Mouse (Mus musculus): ENCODE measurements at regions not wholly inside any gene's neighbourhood (a gene's known extent, or its start where the extent isn't known, plus 50 kb on each side); places are given as distances from the start of the nearest gene placed in this dataset.

GRCm38 (mm10) chr7:125262672-125263365, 181.7 kb upstream of the Kdm8 start:
- DNase-seq (ENCODE audit: low read depth) = no peak

DNA sequence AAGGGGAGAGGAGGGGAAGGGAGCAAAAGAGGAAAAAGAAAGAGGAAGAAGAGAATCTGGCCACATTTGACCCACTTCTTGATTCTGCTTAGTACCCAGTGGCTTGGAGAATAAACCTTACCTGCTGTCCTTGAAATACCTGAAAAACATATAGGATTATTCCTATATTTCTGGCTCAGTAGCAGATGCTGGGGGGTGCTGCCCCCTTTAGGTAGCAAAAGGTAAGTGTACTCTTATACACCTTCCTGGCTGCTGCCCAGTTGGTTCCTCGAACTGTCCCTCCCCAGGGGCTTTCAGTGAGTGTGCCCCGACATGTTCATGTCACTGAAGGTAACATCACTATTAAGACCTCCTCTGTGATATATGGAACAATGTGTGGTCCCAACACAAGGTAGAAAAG, 180.7 kb upstream of the Kdm8 start:
- no peak for DNase-seq (ENCODE audit: low read depth)

DNA sequence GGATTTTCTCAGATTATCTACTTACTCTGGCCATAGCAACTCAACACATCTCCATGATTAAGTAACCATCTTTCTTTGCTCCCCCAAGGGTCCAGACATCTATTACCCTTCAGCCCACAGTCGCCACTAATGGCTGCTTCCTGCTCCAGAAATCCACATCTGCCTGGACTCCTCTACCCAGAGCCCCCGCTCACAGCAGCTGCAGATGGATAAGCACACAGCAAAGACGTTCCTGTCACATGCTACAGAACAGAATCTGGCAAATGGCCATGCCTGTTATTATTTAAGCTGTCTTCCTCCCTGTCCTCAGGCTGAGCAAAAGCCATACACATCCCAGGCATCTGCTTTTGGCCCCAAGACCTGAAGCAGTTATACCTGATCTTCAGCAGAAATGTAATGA, 173.8 kb upstream of the Kdm8 start:
- DNase-seq (ENCODE audit: low read depth) = no peak

GRCm38 (mm10) chr7:125271356-125271755, 173.1 kb upstream of the Kdm8 start:
- DNase-seq (ENCODE audit: low read depth) = no peak

DNA sequence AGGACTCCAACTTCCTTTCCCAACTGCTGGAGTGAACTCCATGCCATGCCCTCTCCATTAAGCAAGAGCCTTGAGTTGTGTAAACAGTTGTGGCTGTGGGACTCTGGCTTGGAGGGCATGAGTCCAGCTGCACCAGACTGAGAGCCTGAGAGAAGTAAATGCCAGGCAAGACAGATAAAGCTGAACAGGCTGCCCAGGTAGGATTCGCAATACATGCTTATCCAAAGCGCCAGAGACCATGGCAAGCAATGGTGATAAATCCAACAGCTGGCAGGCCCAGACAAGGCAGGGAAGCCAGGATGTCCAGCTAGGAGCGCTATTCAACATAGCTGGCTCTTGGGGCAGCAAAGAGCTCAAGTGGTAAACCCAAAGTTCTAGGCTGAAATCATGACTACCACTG, 163.1 kb upstream of the Kdm8 start:
- no peak for DNase-seq (ENCODE audit: low read depth)

DNA sequence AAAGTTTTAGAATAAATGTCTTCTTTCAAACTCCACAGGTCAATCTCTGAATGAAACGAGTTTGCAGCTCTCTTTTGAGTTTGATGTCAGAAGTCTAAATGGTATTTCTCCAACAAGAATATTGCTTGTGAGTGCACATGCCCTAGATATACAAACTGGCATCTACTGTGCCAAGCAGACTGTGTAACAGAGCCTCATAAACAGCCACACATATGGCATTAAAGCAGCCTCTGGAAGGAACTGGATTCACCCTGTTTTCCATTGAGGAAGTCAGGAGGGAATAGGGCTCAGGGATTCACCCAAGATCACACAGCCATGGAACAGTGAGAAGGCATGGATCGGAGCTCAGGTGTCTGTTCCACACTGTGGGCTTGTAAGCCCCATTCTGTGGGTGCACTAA, 149.2 kb upstream of the Kdm8 start:
- DNase-seq (ENCODE audit: low read depth) = no peak

DNA sequence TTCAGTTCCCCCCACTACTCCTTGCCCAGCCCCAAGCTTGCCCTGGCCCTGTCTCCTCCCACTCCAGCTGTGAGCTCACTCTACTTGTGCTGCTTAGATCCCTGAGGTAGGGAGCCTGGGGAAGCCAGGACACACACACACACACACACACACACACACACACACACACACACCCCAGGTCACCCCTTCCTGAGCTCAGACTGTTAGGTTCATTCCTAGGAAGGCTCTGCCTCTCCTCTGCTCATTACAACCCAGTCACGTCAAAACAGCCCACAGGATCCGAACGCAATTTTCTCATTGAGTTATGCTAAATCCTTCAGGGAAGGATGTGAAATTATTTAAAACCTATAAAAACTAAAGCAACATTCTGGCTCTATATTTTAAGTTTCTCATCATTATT, 136.0 kb upstream of the Kdm8 start:
- no peak for DNase-seq (ENCODE audit: low read depth)

DNA sequence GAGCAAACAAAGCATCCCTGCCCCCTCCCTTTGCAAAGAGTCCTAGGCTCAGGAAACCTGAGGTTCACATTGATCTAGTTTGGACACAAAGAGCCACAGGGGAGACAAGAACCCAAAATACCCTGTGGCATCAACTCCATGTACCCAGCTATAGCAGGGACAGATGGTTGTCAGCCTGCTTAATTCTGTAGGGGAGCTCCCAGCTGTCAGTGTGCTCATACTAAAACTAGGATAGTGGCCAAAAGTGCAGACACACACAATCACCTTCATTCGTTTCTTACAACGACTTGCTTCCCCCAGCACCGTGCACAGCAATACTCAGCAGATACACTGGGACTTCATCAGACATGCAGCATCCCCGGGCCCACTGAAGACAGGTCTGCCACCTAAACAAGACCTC, 133.5 kb upstream of the Kdm8 start:
- DNase-seq (ENCODE audit: low read depth) = no peak

- no peak for DNase-seq (ENCODE audit: low read depth)
Observed at GRCm38 (mm10) chr7:125313604-125314003, 130.9 kb upstream of the Kdm8 start.

DNA sequence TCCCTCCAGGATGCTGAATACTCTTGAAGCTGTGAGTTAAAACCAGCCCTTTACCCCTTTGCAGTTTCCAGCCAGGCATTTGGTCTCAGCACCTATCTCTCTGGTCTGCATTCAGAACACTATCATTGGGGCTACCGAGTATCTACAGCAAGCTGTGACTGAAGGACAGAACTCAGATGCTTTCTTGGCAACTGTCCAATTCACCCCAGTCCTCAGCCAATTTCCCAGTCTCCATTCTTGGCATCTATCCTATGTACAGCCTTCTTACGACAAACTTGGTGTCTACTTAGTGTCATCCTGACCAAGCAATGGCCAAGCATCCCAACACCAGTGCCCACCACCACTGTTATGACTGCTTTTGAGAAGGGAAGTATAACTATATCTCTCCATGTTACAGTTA, 109.7 kb upstream of the Kdm8 start:
- DNase-seq (ENCODE audit: low read depth) = no peak

- no peak for DNase-seq (ENCODE audit: low read depth)
Observed at GRCm38 (mm10) chr7:125335586-125336165, 108.8 kb upstream of the Kdm8 start.

DNA sequence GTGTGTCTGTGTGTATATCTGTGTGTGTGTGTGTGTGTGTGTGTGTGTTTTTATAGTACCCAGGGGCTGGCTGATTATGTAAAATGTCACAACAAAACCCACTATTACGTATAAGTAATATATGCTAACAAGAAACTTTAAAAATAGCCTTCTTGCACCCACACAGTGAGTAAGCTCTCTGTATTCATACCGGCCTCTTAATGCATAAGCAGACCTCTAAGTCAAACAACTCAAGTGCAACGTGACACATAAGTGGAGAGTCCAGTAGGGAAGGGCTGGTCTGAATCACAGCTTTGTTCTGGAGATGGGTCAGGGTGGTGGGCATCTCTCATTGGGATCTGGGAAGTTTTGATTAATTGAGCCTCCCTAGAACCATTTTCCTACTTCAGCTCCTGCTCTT, 107.7 kb upstream of the Kdm8 start:
- no peak for DNase-seq (ENCODE audit: low read depth)

GRCm38 (mm10) chr7:125338177-125338751, 106.2 kb upstream of the Kdm8 start:
- no peak for DNase-seq (ENCODE audit: low read depth)

- DNase-seq (ENCODE audit: low read depth) = no peak
Observed at GRCm38 (mm10) chr7:125340326-125340905, 104.1 kb upstream of the Kdm8 start.

- DNase-seq (ENCODE audit: low read depth) = no peak
Observed at GRCm38 (mm10) chr7:125349606-125350005, 94.9 kb upstream of the Kdm8 start.

DNA sequence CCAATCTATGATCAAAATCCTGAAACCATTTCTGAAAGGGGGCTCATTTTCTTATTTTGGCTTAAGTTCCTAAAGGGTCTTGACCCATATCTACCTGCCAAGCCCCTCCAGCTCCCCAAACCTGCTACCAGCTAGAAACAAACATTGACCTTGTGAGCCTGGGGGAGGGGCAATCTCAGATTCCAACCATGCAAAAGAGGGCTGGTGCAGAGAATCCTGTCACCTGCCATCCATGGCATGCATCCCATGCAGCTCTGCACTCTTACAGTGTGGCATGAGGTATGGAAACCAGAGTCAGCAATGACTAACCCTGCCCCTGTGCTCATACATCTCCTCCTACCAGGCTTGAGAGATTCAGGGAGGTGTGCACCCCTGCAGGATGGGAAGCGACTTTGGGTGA, 90.3 kb upstream of the Kdm8 start:
- DNase-seq (ENCODE audit: low read depth) = no peak

DNA sequence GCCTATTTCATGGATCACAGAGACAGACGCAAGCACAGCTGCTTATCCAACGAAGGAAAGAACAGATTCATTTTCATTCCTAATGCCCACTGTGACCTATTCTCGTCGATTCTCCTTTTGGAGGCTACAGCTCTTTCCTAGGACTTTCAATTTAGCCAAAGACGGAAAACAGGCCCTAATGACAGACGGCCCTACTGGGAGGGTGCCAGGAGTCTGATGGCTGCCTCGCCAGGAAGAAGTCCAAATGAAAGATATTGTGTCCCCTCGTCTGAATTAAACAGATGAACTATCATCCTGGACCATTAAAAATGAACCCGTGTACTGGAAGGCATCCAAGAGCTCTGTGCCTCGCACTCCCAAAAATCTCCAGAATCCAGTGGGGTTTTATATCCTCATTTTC, 89.5 kb upstream of the Kdm8 start:
- no peak for DNase-seq (ENCODE audit: low read depth)

DNA sequence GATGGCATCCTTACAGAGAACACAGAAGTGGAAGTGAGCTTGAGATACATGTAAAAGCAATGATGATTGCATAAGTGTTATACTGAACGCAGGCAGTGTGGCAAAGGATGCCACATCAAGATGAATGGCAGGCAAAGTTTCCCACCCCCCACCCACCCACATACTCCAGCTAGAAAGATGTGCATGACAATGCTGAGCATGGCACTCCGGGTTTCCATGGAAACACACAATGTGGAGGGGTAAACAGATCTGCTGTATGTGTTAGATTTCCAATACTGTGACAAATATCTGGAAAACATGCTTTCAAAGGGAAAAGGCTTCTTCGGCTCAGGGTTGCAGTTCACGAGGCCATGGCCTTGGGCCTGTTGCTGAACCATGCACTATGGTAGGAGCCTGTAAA, 86.5 kb upstream of the Kdm8 start:
- DNase-seq (ENCODE audit: low read depth) = no peak

- DNase-seq (ENCODE audit: low read depth) = no peak
Observed at GRCm38 (mm10) chr7:125383021-125383420, 61.5 kb upstream of the Kdm8 start.

DNA sequence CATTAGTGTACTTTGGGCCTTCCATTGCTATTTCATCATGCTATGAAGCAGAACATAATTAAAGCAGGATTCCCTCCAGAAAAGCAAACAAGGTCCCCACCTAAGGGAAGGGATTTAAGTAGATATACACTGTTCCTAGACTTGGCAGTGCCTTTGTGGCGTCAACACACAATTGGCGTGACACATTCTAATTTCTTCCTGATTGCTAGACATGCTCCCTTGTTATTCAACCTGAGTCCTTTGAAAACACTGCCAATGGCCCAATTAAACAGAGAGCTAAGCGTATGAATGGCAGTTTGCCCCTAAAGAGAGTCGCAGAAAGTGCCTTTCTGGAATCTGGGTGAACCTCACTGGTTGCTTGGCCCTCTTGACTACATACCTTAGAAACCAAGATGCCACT, 60.3 kb upstream of the Kdm8 start:
- DNase-seq (ENCODE audit: low read depth) = no peak

GRCm38 (mm10) chr7:125392536-125392935, 51.9 kb upstream of the Kdm8 start:
- DNase-seq (ENCODE audit: low read depth) = no peak

- DNase-seq (ENCODE audit: low read depth) = no peak
Observed at GRCm38 (mm10) chr7:125393228-125393627, 51.2 kb upstream of the Kdm8 start.

- peak; percentile 79 for DNase-seq (ENCODE audit: low read depth)
Observed at GRCm38 (mm10) chr7:125393654-125394346, 50.7 kb upstream of the Kdm8 start.
